Mouse (Mus musculus) midbrain, postnatal 0 days (tissue): ENCODE results near the gene Gm14151. TPM values are rescaled to one million over a fixed set of nuclear protein-coding genes. Genes with fewer than 3 reads are reported as not detected.
A peak's percentile ranks its signal among the peaks of the same experiment; 100 is the strongest.
"Not testable (repeated sequence)": the region's sequence is repeated elsewhere in the genome, so short reads cannot be mapped to it uniquely, and the experiment has no call there.

ENCODE experiments used
- ATAC-seq: fragments of 200-750 bp; cut with Nextera tagmentation; 2 replicates; pipeline ENCODE4 v1.8.0; 2017; ENCODE audit warnings: moderate number of reproducible peaks, mild to moderate bottlenecking, moderate TSS enrichment, moderate library complexity; ENCODE audit not compliant: low FRiP score
- DNase-seq: peaks from one replicate; pipeline ENCODE4 v3.0.0-alpha.2; 2015; ENCODE audit warnings: low spot score
- H3K27ac ChIP-seq: fragments of 300-500 bp; sonication (generic); 2 replicates; pipeline ENCODE4 v1.5.1; 2014; ENCODE audit warnings: low read depth, mild to moderate bottlenecking, low read length, mixed read lengths
- H3K27me3 ChIP-seq: fragments of 300-500 bp; sonication (generic); 2 replicates; pipeline ENCODE4 v1.6.1; 2014; ENCODE audit warnings: low read length, control low read depth, mixed read lengths; ENCODE audit not compliant: insufficient read depth
- H3K36me3 ChIP-seq: fragments of 300-500 bp; sonication (generic); 2 replicates; pipeline ENCODE4 v1.6.1; 2014; ENCODE audit warnings: low read length, control low read depth, mixed read lengths; ENCODE audit not compliant: insufficient read depth
- H3K4me1 ChIP-seq: fragments of 300-500 bp; sonication (generic); 2 replicates; pipeline ENCODE4 v1.6.1; 2014; ENCODE audit warnings: mild to moderate bottlenecking, control low read depth, antibody characterized with exemption, low read length, mixed read lengths; ENCODE audit not compliant: insufficient read depth
- H3K4me2 ChIP-seq: fragments of 300-500 bp; sonication (generic); 2 replicates; pipeline ENCODE4 v1.6.1; 2014; ENCODE audit warnings: low read depth, mild to moderate bottlenecking, low read length, mixed read lengths; ENCODE audit not compliant: poor library complexity, severe bottlenecking
- H3K4me3 ChIP-seq: fragments of 300-500 bp; sonication (generic); 2 replicates; pipeline ENCODE4 v1.5.1; 2014; ENCODE audit warnings: low read depth, mild to moderate bottlenecking, low read length, moderate library complexity
- H3K9ac ChIP-seq: fragments of 300-500 bp; sonication (generic); replicated peaks from 2 replicates; pipeline ENCODE4 v1.6.1; 2014; ENCODE audit warnings: mild to moderate bottlenecking, low read length, moderate library complexity, mixed read lengths; ENCODE audit not compliant: poor library complexity, severe bottlenecking
- H3K9me3 ChIP-seq: fragments of 300-500 bp; sonication (generic); 2 replicates; pipeline ENCODE4 v1.6.1; 2016; ENCODE audit warnings: low read length, control low read depth
- CTCF ChIP-seq: IDR thresholded peaks from 2 replicates; pipeline ENCODE4 v1.5.1; 2016; ENCODE audit warnings: antibody characterized with exemption, mild to moderate bottlenecking
- WGBS: fragments of 180-500 bp; shearing (Covaris S2); extraction: QIAGEN DNeasy Blood & Tissue Kit; methylation state at CpG from one replicate; pipeline ENCODE4 v1.1.7; 2014; 5-methylcytosine and 5-hydroxymethylcytosine counted together
- polyA plus RNA-seq: library from polyadenylated mRNA; unstranded; fragments of >200 nt; fragmentation: Nextera tagmentation; extraction: Ambion mirVana; gene quantifications from 2 replicates; pipeline ENCODE4 v1.2.1, GENCODE M21; 2015
- total RNA-seq: library from RNA; depleted of rRNA; stranded (reverse); fragments of >200 nt; gene quantifications from 2 replicates; pipeline ENCODE4 v1.2.3, GENCODE M21; 2014; rRNA removed

The Gm14151 gene
- total RNA-seq (not detected in 2 replicates), polyA plus RNA-seq (not detected in 2 replicates)

DNA sequence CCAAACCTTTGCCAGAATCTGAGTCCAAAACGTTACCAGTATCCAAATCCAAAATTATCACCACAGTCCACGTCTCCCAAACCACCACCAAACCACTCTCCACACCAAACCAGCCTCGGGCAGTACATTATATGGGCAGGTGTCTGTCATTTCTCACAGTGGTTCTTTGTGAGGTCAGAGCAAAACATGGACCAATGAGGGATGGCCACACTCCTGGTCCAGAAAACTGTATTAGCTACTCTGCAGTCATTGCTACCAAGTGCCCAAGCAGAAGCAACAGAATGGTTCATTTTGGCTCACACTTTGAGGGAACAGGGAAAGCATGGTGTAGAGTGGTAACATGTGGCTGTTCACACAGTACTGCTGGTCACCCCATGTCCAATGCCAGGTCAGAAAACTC is at the start of gene Gm14151:
Gene Gm14151, minus strand, starts transcription at position 101 of the 400 bp plus-strand sequence.
- ATAC-seq, H3K27ac ChIP-seq, H3K9ac ChIP-seq, H3K27me3 ChIP-seq, DNase-seq, H3K4me1 ChIP-seq, H3K9me3 ChIP-seq, H3K4me2 ChIP-seq, H3K36me3 ChIP-seq, H3K4me3 ChIP-seq: not testable (repeated sequence)
- no CpG with 5 or more reads among the region's 3 CpGs for WGBS

DNA sequence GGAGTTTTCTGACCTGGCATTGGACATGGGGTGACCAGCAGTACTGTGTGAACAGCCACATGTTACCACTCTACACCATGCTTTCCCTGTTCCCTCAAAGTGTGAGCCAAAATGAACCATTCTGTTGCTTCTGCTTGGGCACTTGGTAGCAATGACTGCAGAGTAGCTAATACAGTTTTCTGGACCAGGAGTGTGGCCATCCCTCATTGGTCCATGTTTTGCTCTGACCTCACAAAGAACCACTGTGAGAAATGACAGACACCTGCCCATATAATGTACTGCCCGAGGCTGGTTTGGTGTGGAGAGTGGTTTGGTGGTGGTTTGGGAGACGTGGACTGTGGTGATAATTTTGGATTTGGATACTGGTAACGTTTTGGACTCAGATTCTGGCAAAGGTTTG is 5.8 kb upstream of the Gm14151 start, which contains the start of gene Gm14147:
Gene Gm14147, plus strand, starts transcription at position 301 of the 400 bp plus-strand sequence.
- H3K4me3 ChIP-seq, H3K36me3 ChIP-seq, DNase-seq, H3K9me3 ChIP-seq, ATAC-seq, H3K9ac ChIP-seq, H3K27me3 ChIP-seq, H3K4me1 ChIP-seq, H3K27ac ChIP-seq, H3K4me2 ChIP-seq: not testable (repeated sequence)
- WGBS, result no CpG with 5 or more reads among the region's 3 CpGs

DNA sequence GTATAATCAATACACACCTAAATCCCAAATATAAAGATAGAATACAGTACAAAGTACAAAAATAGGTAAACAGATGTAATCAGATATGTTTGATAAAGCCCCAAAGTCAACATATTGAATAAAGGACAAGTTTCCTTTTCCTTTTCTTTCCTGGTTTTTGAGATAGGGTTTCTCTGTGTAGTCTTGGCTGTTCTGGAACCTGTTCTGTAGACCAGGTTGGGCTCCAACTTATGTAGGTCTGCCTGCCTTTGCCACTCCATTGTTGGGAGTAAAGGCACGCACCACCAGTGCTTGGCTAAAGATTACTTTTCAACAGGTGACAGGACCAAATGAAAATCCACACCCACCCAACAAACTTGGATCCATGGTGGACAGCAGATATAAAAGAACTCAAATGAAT is 35.5 kb downstream of the Gm14151 start:
- H3K9me3 ChIP-seq, result no peaks in the 10 kb centered on the region
- DNase-seq, result no peak
- no peak overlapping the region for H3K4me2 ChIP-seq
- no peaks in the 10 kb centered on the region for H3K36me3 ChIP-seq
- WGBS, result 87% methylated on average over 1 of the region's 1 CpGs
- no peaks in the 10 kb centered on the region for H3K4me1 ChIP-seq
- no peak overlapping the region for H3K4me3 ChIP-seq
- no peak for TF ChIP-seq CTCF
- H3K27ac ChIP-seq, result no peak overlapping the region
- H3K27me3 ChIP-seq, result no peaks in the 10 kb centered on the region
- ATAC-seq, result no peak
- H3K9ac ChIP-seq, result no peak overlapping the region

DNA sequence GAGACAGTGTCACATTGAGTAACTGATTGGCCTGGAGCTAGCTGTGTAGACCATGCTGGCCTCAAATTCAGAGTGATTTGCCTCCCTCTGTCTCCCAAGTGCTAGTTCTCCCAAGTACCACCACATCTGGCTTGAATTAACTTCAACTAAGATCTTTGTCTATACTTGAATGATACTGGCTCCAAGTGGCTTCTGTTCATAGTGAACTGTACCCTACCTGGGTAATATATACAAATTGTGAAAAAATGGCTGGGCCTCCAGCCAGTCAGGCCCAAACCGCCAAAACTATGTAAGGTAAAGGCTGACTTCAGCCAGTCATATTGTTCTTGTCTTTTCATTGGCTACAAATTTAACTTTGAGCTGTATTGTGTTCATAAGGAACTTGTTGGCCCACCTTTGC is 51.7 kb downstream of the Gm14151 start:
- TF ChIP-seq CTCF, result no peak
- Histone ChIP-seq H3K4me3 (no peak overlapping the region), H3K4me1 (peaks cover 13% of the 10 kb centered on the region), H3K27me3 (no peaks in the 10 kb centered on the region), H3K4me2 (no peak overlapping the region), H3K27ac (no peak overlapping the region), H3K36me3 (no peaks in the 10 kb centered on the region), H3K9ac (no peak overlapping the region), H3K9me3 (no peaks in the 10 kb centered on the region)
- WGBS, result 95% methylated on average over 1 of the region's 1 CpGs
- no peak for ATAC-seq
- no peak for DNase-seq

DNA sequence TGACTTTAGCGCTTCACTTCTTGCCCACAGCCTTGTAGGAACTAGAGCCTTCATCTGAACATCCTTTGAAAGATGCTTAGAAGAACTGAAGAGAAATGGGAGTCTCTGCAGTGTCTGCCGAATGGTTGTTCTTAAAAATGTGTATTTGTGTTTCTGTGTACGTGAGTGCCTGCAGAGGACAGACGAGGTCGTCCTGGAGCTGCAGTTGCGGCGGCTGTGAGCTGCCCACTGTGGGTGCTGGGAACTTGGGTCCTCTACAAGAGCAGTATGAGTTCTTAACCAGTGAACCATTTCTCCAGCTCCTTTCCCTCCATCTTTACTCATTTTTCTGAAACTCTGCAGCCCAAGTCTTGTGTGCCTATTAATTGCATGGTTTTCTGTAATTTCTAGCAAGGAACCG is 52.4 kb downstream of the Gm14151 start:
- peak; percentile 4; the same call in 1 of the 2 replicates for TF ChIP-seq CTCF
- Histone ChIP-seq H3K4me1 (peaks cover 13% of the 10 kb centered on the region), H3K4me3 (peak overlapping the region; percentile 87), H3K36me3 (no peaks in the 10 kb centered on the region), H3K4me2 (peak overlapping the region; percentile 74), H3K9ac (peak overlapping the region; percentile 89), H3K27ac (peak overlapping the region; percentile 85), H3K9me3 (no peaks in the 10 kb centered on the region), H3K27me3 (no peaks in the 10 kb centered on the region)
- ATAC-seq (peak; percentile 55), DNase-seq (no peak)
- 39% methylated on average over 8 of the region's 8 CpGs for WGBS

DNA sequence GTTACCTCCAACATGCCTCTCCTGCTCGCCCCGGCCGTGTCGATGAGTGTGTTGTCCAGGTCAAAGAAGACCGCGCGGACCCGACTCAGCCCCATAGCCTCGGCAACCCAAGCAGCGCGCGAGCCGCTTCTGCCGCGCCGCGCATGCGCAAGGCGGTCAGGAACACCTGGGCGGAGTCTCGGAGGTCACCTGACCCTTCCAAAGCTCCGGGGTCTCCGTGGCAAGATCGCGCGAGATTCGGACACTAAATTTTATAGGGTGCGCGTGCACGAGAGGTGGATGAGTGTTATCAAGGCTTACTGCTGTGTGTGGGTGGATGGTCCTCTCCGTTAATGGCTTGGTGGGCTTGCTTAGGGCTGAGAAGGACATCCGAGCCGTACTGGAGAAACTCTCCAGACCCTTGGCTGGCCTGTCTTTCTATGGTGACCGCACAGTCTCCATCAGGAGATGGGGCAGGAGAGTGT is 52.9 kb downstream of the Gm14151 start, which contains the start of the genes Ninl and Nanp:
Gene Ninl, minus strand, starts transcription at position 151 of the 464 bp plus-strand sequence.
Gene Nanp, minus strand, starts transcription at position 167 of the 464 bp plus-strand sequence.
- Histone ChIP-seq H3K36me3 (no peaks in the 10 kb centered on the region), H3K9me3 (no peaks in the 10 kb centered on the region), H3K4me3 (peak within 1 kb of the TSS; percentile 87), H3K27me3 (no peaks in the 10 kb centered on the region), H3K9ac (peak within 1 kb of the TSS; percentile 96), H3K4me1 (peaks cover 13% of the 10 kb centered on the region), H3K27ac (peak within 1 kb of the TSS; percentile 85), H3K4me2 (peak within 1 kb of the TSS; percentile 82)
- peak; percentile 95 for ATAC-seq
- WGBS, result 1% methylated on average over 32 of the region's 34 CpGs
- TF ChIP-seq CTCF, result no peak
- DNase-seq, result peak; percentile 97
